Mouse (Mus musculus): ENCODE results near the gene Tm4sf5. TPM values are rescaled to one million over a fixed set of nuclear protein-coding genes. Genes with fewer than 3 reads are reported as not detected.

The Tm4sf5 gene
- polyA plus RNA-seq, 1 experiment, result 1.2 TPM

DNA sequence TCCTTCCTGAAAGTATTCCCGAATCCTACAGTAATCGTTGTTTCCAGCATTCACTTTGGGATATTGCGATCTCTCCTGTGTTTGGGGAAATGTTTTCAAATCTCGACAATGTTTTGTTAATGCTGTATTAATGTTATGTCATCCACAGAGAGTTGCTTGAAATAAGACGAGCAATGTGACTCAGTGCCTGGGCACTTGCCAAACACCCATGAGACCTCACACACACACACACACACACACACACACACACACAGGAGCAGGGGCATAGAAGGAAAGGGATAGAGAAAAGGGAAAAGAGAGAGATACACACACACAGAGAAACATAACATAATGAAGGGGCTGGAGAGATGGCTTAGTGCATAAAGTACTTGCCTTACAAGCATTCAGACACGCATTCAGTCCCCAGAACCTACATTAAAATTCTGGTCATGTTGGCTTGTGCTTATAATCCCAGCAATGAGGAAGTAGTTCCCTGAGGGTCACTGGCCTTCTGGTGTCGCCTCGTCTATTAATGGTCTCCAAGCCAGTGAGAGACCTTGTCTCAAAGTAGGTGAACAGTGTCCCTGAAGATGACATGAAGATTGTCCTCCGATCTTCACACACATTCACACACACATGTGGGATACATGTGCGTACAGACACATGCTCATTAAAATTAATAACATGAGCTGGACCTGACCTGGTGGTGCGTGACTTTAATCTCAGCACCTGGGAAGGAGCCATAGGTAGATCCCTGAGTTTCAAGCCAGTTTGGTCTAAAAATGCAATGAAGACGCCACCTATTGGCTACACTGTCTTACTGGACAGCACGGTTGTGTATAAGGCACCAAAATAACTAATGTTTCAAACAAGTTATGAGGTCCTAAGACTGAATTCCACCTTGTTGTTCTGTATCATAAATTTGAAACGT, 5.2 kb upstream of the Tm4sf5 start:
- H3K27me3 ChIP-seq (ENCODE audit: control insufficient read depth, insufficient read depth, low read length), result no peaks in the 10 kb centered on the region
- no peaks in the 10 kb centered on the region for H3K36me3 ChIP-seq (ENCODE audit: control insufficient read depth, insufficient read depth, low read length)
- H3K4me1 ChIP-seq (ENCODE audit: control insufficient read depth, insufficient read depth, low read length), result no peaks in the 10 kb centered on the region; the same call in 1 of the 2 replicates
- no peak overlapping the region for H3K27ac ChIP-seq (ENCODE audit: control insufficient read depth, insufficient read depth, low read depth, low read length)
- H3K4me3 ChIP-seq (ENCODE audit: control insufficient read depth, low read depth, low read length), result no peak overlapping the region
- TF ChIP-seq CTCF (IDR thresholded peaks at IDR 0.05; ENCODE audit: control insufficient read depth, insufficient read depth, insufficient replicate concordance, low read depth, low read length), result no peak

DNA sequence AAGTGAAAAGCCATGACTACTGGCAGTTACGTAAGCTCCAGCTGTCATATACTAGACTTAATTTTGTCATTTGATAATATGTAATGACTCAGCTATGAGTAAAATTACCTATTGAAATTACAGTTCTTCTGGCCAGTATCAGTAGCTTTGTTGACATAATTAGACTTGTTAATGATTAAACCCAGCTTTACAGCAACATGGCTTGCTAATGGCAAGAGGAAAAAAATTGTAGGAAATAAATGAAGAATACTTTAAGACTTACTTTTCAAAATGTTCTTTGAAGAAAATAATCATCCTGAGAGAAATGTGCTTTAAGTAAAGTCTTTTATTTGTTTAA, 4.6 kb upstream of the Tm4sf5 start:
- Histone ChIP-seq H3K36me3 (ENCODE audit: control insufficient read depth, insufficient read depth, low read length) (no peaks in the 10 kb centered on the region), H3K27me3 (ENCODE audit: control insufficient read depth, insufficient read depth, low read length) (no peaks in the 10 kb centered on the region), H3K4me3 (ENCODE audit: control insufficient read depth, low read depth, low read length) (no peak overlapping the region), H3K4me1 (ENCODE audit: control insufficient read depth, insufficient read depth, low read length) (peaks cover 3% of the 10 kb centered on the region; the same call in 1 of the 2 replicates), H3K27ac (ENCODE audit: control insufficient read depth, insufficient read depth, low read depth, low read length) (no peak overlapping the region)
- TF ChIP-seq CTCF (IDR thresholded peaks at IDR 0.05; ENCODE audit: control insufficient read depth, insufficient read depth, insufficient replicate concordance, low read depth, low read length) (no peak), POLR2A (IDR thresholded peaks at IDR 0.05; ENCODE audit: control insufficient read depth, low read depth, low read length) (no peak)

DNA sequence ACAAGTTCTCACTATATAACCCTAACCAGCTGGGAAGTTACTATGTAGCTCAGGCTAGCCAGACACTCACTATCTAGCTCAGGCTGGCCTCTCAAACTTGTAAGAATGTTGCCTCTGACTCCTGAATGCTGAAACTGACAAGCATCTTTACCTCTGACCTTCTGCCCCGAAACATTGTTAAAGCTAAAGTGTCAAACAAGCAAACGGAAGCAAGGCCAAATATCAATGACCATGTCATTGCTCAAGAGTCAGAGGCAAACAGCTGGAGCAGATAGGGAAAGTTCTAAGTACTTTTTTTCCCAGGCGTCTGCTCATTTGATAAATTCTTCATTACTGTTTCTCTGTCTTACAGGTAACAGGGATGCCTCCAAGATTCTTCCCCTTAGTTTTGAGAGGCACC, 3.0 kb upstream of the Tm4sf5 start:
- TF ChIP-seq POLR2A (IDR thresholded peaks at IDR 0.05; ENCODE audit: control insufficient read depth, low read depth, low read length) (no peak), CTCF (IDR thresholded peaks at IDR 0.05; ENCODE audit: control insufficient read depth, insufficient read depth, insufficient replicate concordance, low read depth, low read length) (no peak)
- H3K27ac ChIP-seq (ENCODE audit: control insufficient read depth, insufficient read depth, low read depth, low read length), result no peak overlapping the region

DNA sequence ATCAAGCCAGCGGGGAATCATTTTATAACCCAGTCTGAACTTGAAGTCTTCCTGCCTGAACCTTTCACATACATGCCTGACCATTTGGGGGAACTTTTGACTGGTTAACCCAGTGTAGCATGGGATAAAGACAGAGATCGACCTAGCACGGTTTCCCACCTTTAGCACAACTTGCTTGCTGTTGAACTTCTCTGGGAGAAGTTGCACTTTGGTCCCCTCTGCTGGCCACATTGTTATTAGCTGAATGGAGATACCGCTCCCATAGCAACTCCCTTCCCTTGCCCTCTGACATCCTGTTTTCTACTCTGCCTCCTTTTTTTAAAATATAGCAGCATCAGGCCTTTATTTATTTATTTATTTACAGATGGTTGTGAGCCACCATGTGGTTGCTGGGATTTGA, 1.3 kb downstream of the Tm4sf5 start:
- TF ChIP-seq POLR2A (IDR thresholded peaks at IDR 0.05; ENCODE audit: control insufficient read depth, low read depth, low read length) (no peak), CTCF (IDR thresholded peaks at IDR 0.05; ENCODE audit: control insufficient read depth, insufficient read depth, insufficient replicate concordance, low read depth, low read length) (peak; percentile 21; the same call in 1 of the 2 replicates)
- no peak overlapping the region for H3K4me3 ChIP-seq (ENCODE audit: control insufficient read depth, low read depth, low read length)
- no peaks in the 10 kb centered on the region for H3K27me3 ChIP-seq (ENCODE audit: control insufficient read depth, insufficient read depth, low read length)
- H3K27ac ChIP-seq (ENCODE audit: control insufficient read depth, insufficient read depth, low read depth, low read length), result no peak overlapping the region
- no peaks in the 10 kb centered on the region for H3K36me3 ChIP-seq (ENCODE audit: control insufficient read depth, insufficient read depth, low read length)
- peaks cover 9% of the 10 kb centered on the region for H3K4me1 ChIP-seq (ENCODE audit: control insufficient read depth, insufficient read depth, low read length)

More for the DNA sequence above, 3.0 kb upstream of the Tm4sf5 start:
- H3K36me3 ChIP-seq (ENCODE audit: control insufficient read depth, insufficient read depth, low read length), result no peaks in the 10 kb centered on the region
- H3K4me1 ChIP-seq (ENCODE audit: control insufficient read depth, insufficient read depth, low read length), result peaks cover 3% of the 10 kb centered on the region; the same call in 1 of the 2 replicates
- no peaks in the 10 kb centered on the region for H3K27me3 ChIP-seq (ENCODE audit: control insufficient read depth, insufficient read depth, low read length)
- no peak overlapping the region for H3K4me3 ChIP-seq (ENCODE audit: control insufficient read depth, low read depth, low read length)

DNA sequence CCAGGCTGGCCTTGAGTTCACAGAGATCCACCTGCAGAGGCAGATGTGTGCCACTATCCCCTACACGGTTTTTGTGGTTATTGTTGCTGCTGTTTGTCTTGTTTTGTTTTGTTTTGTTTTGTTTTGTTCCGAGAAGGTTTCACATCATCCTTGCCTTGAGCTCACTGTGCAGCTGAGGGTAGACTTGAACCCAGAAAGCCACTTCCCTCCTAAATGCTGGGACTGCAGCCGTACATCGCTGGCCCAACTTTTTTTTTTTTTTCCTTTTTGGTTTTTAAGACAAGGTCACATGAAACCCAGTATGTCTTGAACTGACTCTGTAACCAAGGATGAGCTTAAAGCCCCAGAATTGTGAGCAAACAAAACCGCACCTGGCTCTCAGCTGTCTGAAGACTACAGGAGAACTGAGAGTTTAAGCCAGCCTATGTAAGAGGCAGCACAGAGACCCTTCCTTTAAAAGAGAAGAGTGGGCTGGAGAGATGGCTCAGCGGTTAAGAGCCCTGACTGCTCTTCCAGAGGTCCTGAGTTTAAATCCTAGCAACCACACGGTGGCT, 2.0 kb downstream of the Tm4sf5 start:
- Histone ChIP-seq H3K27me3 (ENCODE audit: control insufficient read depth, insufficient read depth, low read length) (no peaks in the 10 kb centered on the region), H3K4me3 (ENCODE audit: control insufficient read depth, low read depth, low read length) (no peak overlapping the region), H3K36me3 (ENCODE audit: control insufficient read depth, insufficient read depth, low read length) (no peaks in the 10 kb centered on the region), H3K27ac (ENCODE audit: control insufficient read depth, insufficient read depth, low read depth, low read length) (no peak overlapping the region), H3K4me1 (ENCODE audit: control insufficient read depth, insufficient read depth, low read length) (peaks cover 9% of the 10 kb centered on the region)
- TF ChIP-seq POLR2A (IDR thresholded peaks at IDR 0.05; ENCODE audit: control insufficient read depth, low read depth, low read length) (no peak), CTCF (IDR thresholded peaks at IDR 0.05; ENCODE audit: control insufficient read depth, insufficient read depth, insufficient replicate concordance, low read depth, low read length) (no peak)

DNA sequence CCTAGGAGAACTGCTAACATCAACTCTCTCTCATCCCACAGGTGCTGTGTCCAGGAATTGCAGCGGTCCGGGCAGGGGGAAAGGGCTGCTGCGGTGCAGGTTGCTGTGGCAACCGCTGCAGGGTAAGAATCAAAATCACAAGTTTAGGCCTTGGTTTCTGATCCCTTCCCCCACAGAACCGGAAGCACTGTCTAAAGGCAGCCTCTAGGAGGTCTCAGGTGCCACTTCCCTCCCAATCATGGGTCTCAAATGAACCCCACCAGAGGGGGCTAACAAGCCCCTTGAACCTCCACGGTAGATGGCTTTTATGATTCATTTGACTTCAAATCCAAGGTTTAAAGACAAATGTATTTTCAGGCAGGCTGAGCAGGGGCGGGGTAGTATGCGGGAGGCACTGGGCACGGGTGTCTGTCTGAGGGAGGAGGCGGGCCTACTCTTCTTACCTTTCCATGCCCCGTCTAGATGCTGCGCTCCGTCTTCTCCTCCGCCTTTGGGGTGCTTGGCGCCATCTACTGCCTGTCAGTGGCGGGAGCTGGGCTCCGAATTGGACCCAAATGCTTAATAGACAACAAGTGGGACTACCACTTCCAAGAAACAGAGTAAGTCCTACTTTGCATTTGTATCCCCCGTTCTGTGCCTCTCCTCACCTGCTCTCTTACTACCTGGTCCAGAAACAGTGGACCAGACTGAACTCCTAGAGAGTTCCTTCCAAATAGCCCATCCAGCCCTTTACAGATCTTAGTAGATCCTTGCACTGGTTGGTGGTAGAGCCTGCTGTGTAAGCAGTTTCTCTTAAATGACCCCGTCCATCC, 4.9 kb downstream of the Tm4sf5 start:
- peaks cover 8% of the 10 kb centered on the region for H3K4me1 ChIP-seq (ENCODE audit: control insufficient read depth, insufficient read depth, low read length)
- no peaks in the 10 kb centered on the region for H3K36me3 ChIP-seq (ENCODE audit: control insufficient read depth, insufficient read depth, low read length)
- peak overlapping the region; percentile 24 for H3K4me3 ChIP-seq (ENCODE audit: control insufficient read depth, low read depth, low read length)
- TF ChIP-seq POLR2A (IDR thresholded peaks at IDR 0.05; ENCODE audit: control insufficient read depth, low read depth, low read length), result no peak
- TF ChIP-seq CTCF (IDR thresholded peaks at IDR 0.05; ENCODE audit: control insufficient read depth, insufficient read depth, insufficient replicate concordance, low read depth, low read length), result peak; percentile 36; the same call in 1 of the 2 replicates
- H3K27me3 ChIP-seq (ENCODE audit: control insufficient read depth, insufficient read depth, low read length), result no peaks in the 10 kb centered on the region
- no peak overlapping the region for H3K27ac ChIP-seq (ENCODE audit: control insufficient read depth, insufficient read depth, low read depth, low read length)

DNA sequence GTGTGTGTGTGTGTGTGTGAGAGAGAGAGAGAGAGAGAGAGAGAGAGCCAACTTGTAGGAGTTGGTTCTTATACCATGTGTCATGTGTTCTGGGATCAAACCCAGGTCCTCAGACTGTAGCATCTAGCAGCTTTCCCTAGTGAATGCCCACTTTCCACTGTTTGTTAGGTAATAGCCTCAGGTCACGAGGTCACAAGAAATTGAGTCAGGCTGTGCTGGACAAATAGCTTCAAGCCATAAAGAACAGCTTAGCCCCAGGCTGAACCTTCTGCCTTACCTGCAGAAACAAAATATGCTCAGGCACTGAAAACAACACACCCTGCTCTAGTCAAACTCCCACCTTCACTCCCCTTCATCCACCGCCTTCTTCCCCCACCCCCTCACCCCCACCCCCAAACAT, 6.2 kb downstream of the Tm4sf5 start:
- no peak overlapping the region for H3K27ac ChIP-seq (ENCODE audit: control insufficient read depth, insufficient read depth, low read depth, low read length)

More for the DNA sequence above, 6.2 kb downstream of the Tm4sf5 start:
- no peaks in the 10 kb centered on the region for H3K36me3 ChIP-seq (ENCODE audit: control insufficient read depth, insufficient read depth, low read length)
- H3K27me3 ChIP-seq (ENCODE audit: control insufficient read depth, insufficient read depth, low read length), result no peaks in the 10 kb centered on the region
- no peak overlapping the region for H3K4me3 ChIP-seq (ENCODE audit: control insufficient read depth, low read depth, low read length)
- no peak for TF ChIP-seq POLR2A (IDR thresholded peaks at IDR 0.05; ENCODE audit: control insufficient read depth, low read depth, low read length)
- TF ChIP-seq CTCF (IDR thresholded peaks at IDR 0.05; ENCODE audit: control insufficient read depth, insufficient read depth, insufficient replicate concordance, low read depth, low read length), result no peak
- H3K4me1 ChIP-seq (ENCODE audit: control insufficient read depth, insufficient read depth, low read length), result peaks cover 6% of the 10 kb centered on the region
